Mouse (Mus musculus) urinary bladder, adult 2 months (tissue): ENCODE data around the gene Ap2a1. TPM values are rescaled to one million over a fixed set of nuclear protein-coding genes. Genes with fewer than 3 reads are reported as not detected.
A peak's percentile ranks its signal among the peaks of the same experiment; 100 is the strongest.

ENCODE experiments used
- DNase-seq: peaks from one replicate; pipeline ENCODE4 v3.0.0; 2022; ENCODE audit warnings: low spot score
- polyA plus RNA-seq: library from polyadenylated mRNA; depleted of rRNA; stranded (reverse); fragments of >200 nt; gene quantifications from 2 replicates; pipeline ENCODE4 v1.2.3, GENCODE M21; 2012

Ap2a1 gene
- polyA plus RNA-seq, 1 experiment, result 77.7 TPM

DNA sequence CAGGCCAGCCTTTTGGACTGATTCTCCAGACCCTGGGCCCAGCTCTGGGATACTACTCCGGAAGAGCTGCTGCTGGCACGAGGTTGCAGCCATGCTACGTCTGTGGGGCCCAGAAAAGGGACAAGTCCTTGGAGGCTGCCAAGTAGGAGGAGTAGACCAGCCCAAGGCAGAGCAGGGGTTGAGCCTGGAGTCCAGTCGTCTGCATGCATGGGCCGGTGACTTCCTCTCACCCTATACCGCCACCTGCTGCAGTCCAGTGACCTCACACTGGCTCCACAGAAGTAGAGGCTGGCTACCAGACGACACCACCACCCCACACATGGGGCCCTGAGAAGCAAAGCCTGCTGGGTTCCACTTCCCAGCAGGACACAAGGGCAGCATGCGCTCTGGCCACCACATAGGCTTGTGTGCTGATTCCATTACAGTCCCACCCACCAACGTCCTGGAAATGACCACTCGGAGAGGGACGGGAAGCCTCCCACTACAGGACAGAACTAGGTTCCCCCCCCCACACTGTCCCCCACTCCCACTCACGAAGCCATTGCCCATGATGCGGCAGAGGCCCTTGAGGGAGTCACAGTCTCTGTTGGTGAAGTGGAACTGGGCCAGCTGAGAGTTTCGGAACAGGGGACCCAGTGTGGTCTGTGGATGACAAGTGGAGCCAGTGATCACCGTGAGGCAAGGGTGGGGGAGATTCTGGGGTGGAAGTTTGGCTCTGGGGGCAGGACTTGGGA, 62.9 kb downstream of the Ap2a1 start:
- no peak for DNase-seq

DNA sequence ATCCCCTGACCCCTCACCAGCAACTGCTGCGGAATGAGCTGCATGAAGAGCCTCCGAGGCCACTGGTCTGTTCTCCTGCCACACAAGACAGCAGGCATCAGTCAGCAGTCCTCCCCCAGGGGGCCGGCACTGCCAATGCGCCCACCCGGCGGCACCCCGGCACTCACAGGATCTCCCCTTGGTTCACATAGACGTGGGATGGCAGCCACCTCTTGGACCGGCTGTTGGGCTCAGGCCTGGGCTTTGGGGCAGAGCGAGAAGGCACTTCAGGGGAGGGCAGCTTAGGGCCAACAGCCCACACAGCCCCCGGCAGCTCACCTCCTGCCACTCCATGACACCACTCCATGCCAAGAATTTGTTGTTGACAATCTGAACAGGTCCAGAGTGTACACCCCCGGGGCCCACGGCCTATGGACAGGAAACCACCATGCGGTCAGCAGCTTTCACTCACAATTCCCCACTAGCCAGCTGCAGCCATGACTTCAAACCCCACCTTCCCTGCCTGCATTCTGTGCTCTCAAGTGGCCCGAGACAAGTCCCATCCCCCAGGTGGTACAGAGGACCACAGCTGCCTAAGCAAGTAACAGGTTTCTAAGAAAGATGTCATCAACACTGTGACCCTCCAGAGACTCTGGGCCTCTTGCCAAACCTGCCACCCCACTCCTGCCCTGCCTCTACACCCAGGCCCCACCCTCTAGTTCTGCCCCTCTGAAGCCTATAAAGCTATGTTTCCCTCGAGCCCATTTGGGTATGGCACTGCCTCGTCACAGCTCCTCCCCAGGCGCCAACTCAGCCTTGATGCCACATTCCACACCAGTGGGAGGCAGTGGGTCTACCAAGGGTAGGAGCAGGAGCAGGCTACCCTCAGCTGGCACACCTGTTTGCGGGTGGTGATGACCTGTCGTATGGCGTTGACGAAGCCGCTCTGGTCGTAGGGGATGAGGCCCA, 64.4 kb downstream of the Ap2a1 start:
- DNase-seq, result no peak

DNA sequence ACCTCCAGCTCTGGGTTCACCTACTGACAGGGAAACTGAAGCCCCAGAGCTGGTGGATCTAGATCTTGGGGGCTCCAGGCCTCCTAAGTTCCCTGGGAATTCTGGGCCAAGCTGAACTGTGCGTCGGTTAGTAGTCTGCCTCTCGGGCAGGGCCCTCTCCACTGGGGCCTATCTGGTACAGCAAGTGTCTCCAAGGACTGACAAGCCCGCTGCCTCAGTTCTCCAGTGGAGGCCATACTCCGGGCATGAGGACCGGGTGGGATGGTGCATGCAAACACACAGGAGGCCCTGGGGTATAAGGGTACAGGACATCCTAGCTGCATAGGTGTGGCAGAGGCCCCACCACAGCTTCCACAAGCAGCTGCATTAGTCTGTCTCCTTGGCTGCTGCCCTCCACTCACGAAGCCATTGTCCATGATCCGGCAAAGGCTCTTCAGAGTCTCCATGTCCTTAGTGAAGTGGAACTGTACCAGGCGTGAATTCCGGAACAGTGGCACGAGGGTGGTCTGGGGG, 65.3 kb downstream of the Ap2a1 start:
- no peak for DNase-seq

DNA sequence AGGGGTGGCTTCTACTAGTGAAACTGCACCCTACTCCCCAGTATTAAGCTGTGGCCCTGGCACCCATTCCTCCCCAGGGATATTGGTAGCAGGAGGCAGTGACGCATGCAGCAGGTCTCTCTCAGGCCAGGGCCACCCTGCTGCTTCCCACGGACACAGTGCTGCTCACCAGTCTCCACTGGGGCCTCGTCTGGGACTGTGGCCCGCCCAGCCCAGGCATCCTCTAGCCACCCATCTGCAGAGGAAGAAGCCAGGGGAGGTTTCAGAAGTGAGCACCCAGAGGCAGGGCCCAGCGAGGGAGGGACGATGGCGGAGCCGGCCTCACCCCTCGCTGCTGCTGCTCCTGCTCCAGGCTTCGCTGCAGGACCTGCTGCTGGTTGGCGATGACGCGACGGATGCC, 66.1 kb downstream of the Ap2a1 start:
- DNase-seq, result no peak

DNA sequence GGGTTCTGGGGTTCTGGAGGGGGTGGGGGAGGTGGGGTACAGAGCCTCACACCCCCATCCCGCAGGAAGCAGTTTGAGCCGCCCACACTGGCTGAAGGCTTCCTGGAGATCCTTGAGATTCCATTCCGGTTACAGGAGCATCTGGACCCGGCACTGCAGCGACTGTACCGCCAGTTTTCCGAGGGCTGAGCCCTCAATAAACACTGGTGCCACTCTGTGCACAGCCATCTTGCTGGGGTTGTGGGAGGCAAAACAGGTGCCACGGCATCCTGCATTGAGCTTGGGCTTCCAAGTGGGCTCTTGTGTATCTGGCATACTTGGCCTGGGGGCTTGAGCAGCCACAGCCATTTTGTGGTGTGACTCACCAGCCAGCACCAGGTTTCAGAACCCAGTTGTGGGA, 66.9 kb downstream of the Ap2a1 start:
- no peak for DNase-seq

DNA sequence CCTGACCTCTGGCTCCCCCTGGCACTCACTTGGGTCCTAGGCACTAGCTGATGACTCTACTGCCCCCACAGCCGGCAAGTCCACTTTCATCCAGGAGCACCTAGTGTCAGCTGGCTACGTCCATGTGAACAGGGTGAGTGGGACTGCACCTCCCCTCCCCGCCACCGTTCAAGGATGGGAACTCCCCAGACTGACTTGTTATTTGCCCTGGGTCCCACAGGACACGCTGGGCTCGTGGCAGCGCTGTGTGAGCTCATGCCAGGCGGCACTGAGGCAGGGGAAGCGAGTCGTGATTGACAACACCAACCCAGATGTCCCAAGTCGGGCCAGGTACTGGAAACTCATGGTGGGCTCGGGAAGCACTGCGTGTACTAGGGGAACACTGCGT, 67.9 kb downstream of the Ap2a1 start:
- DNase-seq, result no peak

DNA sequence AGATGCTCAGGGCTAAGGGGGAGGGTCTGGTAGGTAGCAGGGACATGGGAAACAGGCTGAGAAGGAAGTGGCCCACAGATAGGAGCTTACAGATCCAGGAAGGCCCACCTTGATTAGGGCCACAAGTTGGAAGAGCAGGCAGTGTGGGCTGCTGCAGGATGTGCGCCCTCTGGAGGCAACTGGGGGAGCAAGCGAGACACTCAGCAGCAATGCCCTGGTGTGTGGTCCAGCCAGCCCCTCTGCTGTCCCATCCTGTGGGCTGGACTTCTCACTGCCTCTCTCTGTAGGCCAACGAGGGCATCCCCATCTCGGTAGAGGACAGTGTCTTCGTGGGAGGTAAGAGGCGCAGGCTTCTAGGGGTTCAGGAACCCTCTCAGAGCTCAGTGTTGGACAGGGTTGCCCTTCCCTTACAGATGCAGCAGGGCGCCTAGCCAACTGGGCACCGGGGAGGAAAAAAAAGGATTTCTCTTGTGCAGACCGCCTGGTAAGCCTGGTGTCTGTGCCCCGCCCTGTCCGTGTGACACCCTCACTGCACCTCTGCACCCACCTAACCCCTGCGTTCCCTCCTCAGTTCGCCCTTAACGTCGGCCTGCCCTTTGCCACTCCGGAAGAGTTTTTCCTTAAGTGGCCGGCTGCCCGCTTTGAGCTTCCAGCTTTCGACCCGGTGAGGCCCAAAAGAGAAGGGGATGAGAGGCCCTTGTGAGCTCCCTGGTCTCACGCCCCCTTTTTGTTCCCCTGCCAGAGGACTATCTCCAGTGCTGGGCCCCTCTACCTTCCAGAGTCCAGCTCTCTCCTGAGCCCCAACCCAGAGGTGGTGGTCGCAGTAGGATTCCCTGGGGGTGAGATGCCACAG, 68.5 kb downstream of the Ap2a1 start:
- no peak for DNase-seq

DNA sequence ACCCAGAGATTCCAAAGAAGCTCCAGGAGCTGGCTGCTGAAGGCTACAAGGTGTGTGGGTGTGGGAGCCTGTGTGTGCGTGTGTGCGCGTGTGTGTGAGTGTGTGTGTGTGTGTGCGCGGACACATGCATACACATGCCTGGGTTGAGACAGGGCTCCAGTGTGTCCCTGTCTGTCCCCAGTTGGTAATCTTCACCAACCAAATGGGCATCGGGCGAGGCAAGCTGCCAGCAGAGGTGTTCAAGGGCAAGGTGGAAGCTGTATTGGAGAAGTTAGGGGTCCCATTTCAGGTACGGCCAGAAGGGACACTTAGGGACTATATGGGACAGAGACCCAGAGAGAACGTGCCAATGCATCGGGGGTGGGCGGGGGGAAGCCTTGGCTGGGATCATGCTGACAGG, 69.4 kb downstream of the Ap2a1 start:
- no peak for DNase-seq

DNA sequence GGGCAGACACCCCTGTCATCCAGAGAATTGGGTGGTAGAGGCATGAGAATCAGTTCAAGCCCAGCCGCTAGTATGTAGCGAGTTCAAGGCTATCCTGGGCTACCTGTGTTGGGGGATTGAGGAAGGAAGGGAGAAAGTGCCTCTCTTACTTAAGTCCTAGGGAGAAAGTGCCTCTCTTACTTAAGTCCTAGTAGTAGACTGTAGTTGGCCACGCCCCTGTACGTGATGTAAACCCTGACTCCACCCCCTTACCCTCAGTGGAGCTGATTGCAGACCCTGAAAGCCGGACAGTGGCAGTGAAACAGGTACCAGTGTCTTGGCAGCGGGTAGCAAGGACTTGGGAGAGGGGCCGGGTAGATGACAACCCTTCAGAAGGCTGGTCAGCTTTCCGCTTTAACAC, 71.4 kb downstream of the Ap2a1 start:
- DNase-seq, result no peak

DNA sequence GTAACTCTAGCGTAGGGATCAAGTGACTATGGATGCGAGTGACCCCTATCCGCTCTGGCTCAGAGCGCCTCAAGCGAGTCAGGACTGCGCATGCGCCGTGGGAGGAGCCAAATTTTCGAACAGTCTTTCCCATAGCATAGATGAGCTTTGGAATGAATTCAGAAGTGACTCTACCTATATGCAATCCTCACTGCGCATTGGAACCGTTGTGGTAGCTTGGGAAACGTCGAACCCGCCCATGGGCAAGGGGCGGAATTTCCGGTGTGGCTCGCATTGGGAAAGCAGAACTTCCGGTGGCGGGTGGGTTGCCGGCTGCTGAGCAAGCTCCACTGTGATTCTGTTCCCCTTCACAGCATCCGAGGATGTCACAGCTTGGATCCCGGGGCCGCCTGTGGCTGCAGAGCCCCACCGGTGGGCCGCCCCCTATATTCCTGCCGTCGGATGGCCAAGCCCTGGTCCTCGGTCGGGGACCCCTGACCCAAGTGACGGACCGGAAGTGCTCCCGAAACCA, 72.2 kb downstream of the Ap2a1 start, which contains the start of gene Pnkp:
Gene Pnkp, plus strand, starts transcription at position 98 of the 511 bp plus-strand sequence.
- peak; percentile 68 for DNase-seq

DNA sequence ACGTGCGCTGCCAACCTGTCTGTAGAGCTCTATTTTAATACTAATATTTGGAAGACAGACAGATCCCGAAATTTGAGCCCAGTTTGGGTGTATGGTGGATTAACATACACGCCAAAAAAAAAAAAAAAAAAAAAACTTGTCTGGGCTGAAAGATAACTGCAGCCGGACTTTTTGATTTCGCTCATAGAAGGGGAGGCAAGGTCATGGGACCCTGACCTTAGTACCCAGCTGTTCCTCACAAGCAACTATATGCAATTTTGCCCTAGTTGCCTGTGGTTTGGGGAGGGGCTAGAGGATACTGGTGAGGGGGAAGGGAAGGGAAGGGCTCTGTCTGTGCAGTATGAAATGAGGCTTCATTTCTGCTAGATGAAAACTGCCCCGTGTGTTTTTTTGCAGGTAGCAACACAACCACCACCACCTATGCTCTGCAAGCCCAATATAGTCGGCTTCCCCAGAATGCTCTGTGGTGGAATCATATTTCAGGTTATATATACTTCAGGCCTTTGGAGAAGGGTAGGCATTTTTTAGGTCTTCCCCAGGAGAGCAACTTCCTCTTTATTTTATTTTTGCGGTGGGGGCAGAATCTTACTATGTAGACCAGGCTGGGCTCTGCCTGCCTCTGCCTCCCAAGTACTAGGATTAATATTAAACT, 72.9 kb downstream of the Ap2a1 start:
- no peak for DNase-seq

DNA sequence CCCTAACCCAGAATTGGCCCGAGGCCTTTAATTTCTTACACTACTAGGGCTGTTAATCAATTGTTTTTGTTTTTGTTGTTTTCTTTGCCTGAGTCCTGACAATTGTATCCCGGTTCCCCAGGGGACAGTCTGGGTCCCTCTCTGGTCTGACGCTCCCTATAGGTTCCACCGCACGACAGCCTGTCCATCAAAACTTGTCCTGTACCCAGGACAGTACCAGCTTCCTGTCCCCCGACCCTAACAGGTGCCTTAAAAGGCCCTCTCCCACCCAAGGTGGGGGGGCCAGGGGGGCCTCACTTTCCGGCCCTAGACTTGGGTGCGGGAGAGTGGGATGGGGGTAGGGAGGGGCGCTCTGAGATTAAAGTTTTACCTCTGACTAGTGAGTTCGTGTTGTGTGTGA, 74.3 kb downstream of the Ap2a1 start:
- DNase-seq, result no peak

DNA sequence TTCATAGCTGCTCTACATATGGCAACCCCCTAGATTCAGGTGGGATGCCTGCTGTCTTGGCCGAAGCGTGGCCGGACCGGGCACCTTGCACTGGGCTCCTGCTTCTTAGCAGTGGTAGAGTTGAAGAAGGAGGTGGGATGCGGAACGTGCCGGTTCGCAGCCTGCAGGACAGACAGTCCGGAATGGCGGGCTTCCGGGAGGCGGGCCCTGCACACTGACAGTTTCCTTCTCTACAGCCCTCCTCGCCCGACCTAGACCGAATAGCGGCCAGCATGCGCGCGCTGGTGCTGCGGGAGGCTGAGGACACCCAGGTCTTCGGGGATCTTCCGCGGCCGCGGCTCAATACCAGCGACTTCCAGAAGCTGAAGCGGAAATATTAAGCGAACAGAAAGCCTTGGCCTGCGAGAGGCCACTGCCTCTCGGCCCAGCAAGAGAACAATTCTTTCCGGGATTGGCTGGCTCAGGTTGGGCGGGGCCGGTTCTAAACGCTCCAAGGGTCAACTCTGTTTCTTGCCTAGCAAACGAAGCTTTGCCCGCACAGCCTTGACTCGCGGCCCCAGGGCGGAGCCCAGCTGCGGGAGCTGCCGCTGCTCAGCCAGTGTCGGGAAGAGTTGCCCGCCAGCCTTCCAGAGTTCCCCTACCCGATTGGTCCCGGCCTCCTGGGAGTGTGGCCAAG, 74.8 kb downstream of the Ap2a1 start:
- peak; percentile 82 for DNase-seq

DNA sequence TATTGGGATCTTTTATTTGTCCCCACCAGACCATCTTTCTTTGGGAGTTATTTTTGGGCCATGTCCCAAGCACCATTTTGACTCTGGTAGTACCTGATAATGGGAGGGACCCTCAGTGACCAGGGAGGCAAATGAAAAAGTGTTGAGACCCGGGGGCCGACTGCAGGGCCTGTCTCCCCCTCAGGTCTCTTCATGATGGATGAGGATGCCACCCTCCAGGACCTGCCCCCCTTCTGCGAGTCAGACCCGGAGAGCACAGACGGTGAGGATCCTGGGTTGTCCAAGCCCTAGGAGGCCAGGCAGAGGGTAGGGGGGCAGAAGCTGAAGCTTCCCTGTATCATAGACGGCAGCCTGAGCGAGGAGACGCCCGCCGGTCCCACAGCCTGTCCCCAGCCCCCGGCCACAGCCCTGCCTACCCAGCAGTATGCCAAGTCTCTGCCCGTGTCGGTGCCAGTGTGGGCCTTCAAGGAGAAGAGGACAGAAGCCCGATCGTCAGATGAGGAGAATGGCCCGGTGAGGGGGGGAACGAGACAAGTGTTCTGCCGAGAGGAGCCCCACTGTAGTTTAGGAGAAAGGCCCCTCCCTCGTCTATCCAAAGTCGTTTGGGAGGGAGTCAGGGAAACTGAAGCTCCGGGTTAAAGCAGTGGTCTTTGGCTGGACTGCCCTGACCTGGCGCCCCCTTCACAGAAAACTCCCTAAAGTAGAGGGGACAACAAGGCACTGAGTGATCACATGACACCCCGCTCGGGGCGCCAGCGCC, 75.5 kb downstream of the Ap2a1 start:
- DNase-seq, result no peak

DNA sequence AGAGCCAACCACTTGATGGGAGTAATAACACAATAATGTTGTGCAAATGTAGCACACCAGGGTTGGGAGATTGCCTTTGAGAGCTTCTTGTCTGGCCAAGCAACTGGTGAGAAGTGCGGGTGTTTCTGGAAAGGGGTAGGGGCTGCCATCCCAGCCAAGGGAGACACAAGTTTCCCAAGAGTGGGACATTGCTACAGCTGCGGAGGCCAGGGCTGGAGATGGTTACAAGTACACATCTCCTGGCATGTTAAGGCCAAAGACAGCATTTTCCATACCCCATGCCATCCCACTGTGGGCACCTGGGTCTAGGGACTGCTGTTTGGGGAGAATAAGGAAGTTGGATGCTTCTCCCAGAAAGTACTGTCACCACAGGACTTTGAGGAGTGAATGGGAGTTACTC, 76.2 kb downstream of the Ap2a1 start:
- no peak for DNase-seq

DNA sequence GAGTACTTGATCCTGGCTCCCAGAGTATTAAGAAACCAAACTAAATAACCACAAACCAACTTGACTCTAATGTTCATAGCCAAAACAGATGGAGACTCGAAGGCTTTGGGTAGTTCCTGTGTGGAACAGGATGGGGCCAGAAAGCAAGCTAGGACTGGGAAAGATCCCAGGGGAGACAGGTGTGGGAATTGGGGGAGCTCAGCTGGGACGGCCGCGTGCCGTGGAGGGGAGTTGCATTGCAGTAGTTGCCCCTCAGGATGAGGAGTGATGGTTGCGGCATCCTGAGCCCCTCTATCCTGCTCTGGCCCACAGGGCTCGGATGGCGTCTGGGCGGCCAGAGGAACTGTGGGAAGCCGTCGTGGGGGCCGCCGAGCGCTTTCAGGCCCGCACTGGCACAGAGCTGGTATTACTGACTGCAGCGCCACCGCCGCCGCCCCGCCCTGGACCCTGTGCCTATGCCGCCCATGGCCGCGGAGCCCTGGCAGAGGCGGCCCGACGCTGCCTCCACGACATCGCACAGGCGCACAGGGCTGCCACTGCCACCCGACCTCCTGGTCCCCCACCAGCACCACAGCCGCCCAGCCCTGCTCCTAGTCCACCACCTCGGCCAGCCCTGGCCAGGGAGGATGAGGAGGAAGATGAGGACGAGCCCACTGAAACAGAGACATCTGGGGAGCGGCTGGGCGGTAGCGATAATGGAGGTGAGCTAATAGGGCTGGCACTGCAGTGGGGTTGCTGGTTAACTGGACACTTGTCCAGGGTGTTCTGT, 76.9 kb downstream of the Ap2a1 start:
- no peak for DNase-seq

DNA sequence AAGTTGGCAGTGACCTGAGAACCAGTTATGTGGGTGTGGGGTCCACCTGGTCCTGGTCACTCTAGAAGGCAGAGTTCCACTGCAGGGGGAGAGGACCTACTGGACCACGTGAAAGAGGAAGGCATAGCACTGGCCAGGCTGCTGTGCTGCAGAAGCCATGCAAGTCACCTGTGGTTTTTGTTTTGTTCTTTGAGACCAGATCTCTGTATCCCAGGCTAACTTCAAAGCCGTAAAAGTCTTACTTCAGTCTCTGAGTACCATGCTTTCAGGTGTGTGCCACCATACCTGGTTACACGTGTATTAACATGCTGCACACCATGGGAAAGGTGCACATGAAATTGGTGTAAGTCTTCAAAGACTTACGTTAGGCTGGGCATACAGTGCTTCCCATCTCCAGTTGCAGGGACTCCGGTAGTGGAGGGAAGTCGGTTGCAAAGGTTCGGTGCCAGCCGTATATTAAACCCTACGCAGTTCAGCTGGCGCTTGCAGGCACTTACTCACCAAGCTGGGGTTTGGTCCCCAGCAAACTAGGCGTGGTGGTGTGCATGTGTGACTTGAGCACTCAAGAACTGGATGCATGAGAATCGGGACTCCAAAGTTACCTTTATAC, 77.6 kb downstream of the Ap2a1 start:
- no peak for DNase-seq

DNA sequence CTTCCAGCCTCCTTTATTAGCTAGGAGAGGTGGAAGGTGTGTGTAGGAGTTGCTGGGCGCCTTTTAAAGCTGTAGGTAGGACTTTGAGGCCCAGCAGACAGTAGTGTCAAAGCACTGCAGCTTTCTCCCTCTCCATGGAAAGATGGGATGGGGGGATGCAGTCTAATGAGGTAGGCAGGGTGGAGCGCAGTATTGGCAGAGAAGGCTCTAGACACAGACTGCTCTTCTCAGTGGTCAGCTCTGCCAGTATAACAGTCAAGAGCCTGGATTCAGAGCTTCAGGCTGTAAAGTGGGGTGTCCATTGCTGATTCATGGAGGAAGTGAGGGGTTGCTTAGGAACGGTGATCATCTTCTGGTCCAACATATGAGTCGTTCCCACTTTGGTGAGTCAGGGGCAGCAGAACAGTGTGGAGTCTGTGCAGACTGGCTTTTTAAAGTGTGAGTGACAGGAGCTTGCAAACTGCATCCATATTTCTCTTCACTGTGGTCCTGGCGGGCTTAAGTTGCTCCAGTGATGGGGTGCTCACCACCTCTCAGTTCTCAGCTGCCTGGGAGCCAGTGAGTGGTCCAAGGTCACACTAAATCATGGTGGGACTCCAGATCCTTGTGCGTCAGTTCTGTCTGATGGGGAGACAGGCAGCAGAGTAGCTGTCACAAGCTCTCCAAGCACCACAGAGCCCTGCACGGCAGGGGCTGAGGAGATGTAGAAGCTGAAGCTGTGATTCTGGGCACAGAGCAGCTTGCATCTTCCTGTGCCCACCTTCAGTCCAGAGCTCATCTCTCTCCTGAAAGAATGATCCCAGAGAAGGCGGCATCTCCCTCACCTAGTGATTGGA, 78.3 kb downstream of the Ap2a1 start:
- no peak for DNase-seq
